Mouse (Mus musculus) layer of hippocampus, adult 9-11 months (tissue): Measurements from ENCODE around the gene Edn1.

Experiments
- DNase-seq: peaks from one replicate; pipeline ENCODE4 v3.0.0; 2022

The Edn1 gene

GRCm38 (mm10) chr13:42301161-42301721, at the start of gene Edn1:
Gene Edn1 (plus strand): TSS chr13:42301476.
- DNase-seq, result peak; percentile 38

GRCm38 (mm10) chr13:42253821-42254220, 47.5 kb upstream of the Edn1 start:
- DNase-seq, result no peak

DNA sequence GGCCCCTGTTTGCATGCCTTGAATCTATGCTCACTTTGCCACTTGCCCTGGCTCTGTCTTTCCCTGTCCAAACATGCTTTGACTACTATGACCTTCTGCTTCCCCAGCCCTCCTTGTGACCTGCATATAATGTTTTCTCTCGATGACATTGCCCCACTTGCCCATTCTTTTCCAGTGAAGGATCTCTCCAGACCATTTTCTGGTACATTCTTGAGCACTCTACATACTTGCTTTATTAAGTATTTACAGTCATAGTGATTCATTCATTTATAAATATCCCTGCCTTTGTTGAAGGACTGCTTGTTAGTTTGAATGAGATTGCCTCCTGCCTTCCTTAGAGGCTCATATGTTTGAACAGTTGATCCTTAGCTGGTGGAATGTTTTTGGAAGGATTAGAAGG, 46.2 kb upstream of the Edn1 start:
- DNase-seq, result no peak

- DNase-seq, result peak; percentile 61
Observed at GRCm38 (mm10) chr13:42258422-42258821, 42.9 kb upstream of the Edn1 start.

DNA sequence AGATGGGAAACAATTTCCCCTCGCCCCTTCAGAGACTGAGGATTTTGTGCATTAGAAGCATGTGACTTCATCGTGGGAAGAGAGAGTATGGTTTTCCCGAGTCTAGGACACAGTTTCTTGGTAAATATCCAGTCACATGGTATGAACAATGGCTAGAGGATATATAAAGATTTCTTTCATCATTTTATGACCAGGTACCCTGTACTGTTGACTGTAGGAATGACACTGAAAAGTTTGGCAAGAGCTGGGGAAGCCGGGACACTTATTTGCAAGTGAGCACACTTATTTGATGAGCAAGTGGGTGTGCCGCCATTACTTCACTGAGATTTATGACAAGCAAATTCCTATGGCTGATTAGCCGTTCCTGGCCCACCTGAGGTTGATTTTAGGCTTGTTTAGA, 40.6 kb upstream of the Edn1 start:
- DNase-seq, result no peak

GRCm38 (mm10) chr13:42270051-42270450, 31.2 kb upstream of the Edn1 start:
- no peak for DNase-seq

- DNase-seq, result no peak
Observed at GRCm38 (mm10) chr13:42276774-42277454, 24.4 kb upstream of the Edn1 start.

DNA sequence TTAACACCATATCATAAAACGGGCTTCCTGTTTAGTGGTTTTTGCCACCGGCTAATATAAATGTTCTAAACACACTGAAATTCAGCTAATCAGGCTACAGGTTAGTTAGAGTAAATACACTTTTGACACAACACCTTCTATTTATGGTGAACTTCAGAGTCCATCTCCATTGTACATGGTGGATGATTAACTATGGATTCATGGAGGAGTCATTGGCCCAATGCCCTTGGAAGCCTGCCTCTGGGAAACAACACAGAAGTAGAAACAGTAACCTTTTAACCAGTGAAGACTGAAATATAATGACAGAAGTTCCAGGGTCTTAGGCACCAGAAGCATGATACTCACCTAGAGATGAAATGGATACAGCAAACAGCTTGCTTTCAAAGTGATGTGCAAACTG, 23.5 kb upstream of the Edn1 start:
- no peak for DNase-seq

DNA sequence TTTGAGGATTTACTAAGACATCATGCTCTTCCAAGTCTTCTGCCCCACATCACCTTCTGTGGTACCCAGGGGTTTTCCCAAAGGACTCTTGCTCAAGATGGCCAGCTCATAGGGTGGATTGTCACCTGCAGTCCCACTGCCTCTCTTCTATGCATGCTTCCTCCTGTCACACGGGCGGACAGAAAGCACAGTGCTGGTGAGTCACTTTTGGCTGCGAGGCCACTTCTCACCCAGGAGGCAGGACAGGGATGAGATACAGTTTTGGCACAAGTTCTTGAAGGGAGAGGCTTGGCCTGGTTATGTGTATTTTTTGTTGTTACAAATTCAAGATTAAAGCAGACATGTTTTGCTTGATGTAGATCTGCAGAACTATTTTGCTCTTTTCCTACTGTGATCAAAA, 15.4 kb upstream of the Edn1 start:
- DNase-seq, result no peak

GRCm38 (mm10) chr13:42286768-42287167, 14.5 kb upstream of the Edn1 start:
- no peak for DNase-seq

DNA sequence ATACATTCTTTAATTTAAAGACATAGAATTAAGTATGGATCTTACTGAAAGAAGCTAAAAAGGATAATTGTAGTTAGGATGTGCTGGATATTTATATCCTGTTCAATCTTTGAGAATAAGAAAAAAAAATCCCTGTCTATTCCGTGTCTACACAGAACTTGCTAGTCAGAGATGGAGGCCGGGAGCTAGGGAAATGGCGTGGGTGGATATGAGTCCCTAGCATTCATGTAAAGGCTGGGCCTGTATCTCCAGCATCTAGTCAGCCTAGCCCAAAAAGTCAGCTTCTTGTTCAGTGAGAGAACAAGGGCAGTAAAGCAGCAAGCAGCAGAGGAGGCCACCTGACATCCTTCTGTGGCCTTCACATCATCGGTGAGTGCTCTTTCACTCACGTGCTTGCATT, 8.7 kb upstream of the Edn1 start:
- no peak for DNase-seq

- no peak for DNase-seq
Observed at GRCm38 (mm10) chr13:42298302-42298701, 3.0 kb upstream of the Edn1 start.

DNA sequence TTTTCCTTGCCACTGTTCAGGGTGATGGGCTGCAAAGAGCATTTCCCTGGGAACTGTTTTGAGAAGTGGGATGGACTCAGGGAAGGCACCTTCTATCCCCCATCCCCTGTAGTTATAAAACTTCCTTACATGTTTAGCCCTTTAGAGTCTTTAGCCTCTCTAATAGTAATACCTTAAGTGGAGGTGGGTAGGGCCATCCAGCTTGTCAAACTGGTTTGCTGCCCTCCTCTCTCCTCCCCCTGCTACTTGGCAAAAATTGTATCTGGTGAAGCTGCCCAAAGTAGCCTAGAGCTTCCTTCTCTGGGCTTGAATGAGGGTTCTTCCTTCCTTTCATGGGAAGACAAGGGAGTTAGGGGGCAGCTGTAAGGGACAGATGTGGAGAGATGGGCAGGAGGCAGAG, 2.5 kb upstream of the Edn1 start:
- DNase-seq, result no peak

DNA sequence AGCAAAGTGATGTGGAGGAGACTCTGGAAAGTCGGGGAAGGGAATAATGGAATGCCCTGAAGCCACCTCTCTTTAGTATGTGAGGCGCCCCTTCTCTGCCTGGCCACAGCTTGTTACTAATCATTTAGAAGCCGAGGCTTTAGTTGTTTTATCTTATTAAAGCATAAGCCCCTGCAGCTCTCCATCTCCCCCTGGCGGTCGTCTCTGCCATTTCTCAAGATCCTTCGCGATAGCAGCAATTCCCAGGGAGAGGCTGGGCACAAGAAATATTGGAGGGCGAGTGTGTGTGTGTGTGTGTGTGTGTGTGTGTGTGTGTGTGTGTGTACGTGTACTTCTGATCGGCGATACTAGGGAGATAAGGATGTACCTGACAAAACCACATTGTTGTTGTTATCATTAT, 709 bp upstream of the Edn1 start:
- DNase-seq, result peak; percentile 51

GRCm38 (mm10) chr13:42301961-42302861, 935 bp downstream of the Edn1 start:
- DNase-seq, result no peak

GRCm38 (mm10) chr13:42303180-42303929, 2.1 kb downstream of the Edn1 start:
- no peak for DNase-seq

- no peak for DNase-seq
Observed at GRCm38 (mm10) chr13:42304139-42304538, 2.9 kb downstream of the Edn1 start.

DNA sequence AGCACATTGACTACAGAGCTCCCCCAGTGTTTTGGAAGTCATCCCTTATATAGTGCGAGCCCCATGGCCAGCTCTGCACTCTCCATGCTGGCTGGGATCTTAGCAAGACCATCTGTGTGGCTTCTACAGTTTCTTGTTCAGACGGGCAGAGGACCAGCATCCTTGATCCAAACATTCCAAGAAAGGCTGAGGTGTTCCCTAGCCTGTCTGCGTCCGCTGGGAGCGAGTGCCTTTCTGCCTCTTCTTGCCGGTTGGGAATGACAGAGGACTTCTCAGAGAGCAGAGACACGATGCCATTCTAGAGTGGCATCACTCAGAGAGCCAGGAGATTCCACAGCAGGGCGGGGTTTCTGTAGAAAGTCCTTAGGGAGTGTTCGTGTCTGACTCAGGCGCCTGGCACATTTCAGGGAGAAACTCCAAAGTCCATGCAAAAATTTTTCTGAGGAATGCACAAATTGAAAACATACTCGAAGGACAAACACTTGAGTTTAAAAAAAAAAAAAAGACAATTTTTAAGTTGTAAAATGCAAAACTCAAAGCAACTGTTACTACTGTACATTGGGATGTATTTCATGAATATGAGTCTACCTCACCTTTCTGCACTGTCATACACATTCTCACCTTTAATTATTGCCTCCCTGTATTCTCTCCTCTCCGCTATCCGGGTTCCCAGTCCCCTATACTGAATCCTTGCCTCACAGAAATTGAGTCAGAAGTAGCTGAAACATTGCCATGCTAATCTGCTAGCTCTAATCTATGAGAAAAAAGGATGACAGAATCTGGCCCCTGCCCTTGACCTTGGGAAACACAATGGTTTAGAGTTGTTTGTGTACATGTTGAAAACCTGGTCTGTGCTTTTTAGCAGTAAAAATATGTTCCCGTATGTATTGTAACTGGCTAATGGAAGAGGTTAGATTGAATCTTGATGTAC, 5.9 kb downstream of the Edn1 start:
- no peak for DNase-seq

DNA sequence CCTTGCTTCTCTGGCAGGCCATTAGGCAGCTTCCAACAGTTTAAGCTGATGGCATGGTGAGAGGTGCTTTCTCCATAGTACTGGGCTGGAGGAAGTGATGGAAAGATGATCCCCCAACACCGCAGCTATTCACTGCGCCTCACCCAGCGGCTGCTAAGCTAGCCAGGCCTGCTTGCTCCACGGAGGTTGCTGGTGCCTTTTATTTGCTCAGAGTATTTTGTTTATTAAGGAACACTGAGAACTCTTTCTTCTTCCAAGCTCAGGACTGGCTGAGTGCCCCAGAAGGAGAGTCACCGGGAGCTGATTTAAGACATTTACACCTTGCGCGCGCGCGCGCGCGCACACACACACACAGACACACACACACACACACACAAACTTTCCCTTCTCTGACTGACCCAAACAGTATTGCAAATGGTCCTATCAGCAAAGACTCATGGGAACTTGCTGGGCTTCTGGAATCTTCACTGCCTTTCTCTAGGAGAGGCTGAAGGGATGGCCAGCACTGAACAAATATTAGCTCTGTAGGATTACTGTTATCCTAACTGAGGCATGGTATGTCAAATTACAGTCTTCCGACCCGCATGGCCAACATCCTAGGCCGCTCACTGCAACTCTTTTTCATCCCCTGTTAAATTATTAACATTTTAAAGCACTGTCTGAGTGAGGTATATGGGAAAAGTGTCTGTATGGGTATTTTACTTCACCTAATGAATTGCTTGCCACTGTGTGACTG, 7.3 kb downstream of the Edn1 start:
- no peak for DNase-seq

DNA sequence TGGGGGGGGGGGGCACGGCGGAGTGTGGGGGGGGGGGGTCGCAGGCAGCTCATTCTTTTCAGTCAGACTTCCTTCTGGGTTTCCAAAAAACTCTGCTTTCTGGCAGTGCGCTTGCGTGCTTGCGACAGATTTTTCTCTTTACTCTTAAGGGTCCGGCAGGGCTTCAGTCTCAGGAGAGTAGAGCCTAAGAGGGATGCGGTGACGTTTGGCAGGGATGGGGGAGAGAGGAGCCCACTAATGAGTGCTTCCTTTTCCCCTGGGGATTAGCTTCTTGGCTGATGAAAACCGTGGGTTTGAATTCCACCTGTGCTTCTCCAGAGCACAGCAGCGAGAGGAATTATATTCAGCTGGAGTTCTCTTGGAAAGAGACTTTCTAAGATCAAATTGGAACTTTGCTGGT, 8.5 kb downstream of the Edn1 start:
- DNase-seq, result no peak

DNA sequence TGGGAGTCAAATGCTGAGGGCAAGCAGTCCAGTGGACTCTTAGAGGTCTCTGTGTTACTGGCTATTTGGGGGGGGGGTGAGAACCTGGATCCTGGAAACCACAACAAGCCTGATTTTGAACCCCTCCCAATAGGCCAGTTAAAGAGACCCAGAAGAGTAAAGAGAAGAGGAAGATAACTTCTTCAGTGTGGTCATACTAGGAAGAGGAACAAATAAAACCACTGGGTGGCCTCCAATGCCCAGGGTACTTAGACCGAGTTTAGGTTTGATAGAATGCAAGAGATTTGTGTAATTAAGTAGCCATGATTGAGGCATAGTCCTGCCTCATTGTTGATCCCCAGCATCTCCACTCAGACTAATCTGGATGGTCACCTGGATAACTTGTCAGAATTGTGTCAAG, 14.4 kb downstream of the Edn1 start:
- no peak for DNase-seq
